Mouse (Mus musculus): ENCODE data around the gene Ube2b.

Gene Ube2b

DNA sequence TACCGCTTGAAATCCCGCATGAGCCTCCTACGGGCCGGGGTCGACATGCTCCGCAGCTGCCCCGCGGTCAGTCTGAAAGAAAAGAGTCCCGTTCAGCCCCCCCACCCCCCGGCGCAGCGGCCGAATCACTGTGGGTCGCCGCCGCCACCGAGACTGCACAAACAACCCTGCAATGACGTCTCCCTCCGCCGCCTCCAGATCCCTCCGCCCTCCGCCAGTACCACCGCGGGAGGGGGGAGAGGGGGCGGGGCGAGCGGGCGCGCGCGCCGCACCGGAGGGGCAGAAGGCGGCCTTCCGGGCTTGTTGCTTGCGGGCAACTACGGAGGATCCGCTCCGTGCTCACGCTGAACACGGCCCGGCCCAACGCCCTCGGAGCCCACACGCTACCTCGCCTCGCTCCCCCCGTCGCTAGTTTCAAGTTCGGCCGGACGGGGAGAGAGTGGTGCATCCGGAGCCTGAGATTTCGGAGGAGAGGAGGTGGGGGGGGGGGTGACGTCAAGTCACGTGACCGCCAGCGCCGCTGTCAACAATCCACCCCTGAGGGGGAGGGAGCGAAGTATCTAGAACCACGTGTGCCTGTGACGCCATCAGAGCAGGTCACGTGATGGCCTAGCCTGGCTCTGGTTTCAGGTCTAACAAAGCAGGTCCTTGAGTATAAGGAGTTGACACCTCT is at the start of gene Ube2b:
Gene Ube2b (minus strand): TSS at position 473 of the 673 bp plus-strand sequence.
- peak; percentile 97 for DNase-seq (ENCODE audit: low read depth, low spot score)

DNA sequence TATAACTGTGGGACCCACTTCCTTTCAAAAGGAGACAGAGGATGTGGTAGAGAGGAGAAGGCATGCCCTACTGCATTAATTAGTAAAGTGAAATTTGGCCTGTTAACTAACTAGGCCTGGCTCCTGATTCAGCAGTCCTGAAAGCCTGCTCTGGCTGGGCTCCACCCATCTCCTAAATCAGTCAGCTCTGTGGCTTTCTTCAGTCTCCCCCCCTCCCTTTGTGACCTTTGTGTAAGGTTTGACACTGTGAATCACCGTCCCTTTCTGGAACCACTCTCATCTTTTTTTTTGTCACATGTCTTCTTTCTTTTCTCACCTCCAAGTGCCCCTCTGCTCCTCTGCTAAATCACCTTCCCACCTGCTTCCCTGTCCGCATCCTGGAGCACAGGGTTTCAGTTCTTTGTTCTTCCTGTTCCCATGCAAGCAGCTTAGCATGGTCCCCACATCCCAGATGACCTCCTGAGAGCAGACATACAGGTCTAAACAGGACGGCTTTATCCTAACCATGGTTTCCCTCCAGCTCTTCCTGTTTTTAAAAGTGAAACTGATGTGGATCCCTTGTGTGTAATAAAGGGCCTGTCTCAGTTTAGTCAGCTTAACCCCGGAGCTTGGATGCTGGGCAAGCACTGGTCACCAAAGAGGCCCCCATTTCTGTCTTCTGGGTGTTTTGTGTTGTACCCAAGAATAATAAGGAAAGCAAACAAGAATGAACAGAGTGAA is 46.0 kb upstream of the Ube2b start:
- DNase-seq (ENCODE audit: low read depth, low spot score), result no peak

DNA sequence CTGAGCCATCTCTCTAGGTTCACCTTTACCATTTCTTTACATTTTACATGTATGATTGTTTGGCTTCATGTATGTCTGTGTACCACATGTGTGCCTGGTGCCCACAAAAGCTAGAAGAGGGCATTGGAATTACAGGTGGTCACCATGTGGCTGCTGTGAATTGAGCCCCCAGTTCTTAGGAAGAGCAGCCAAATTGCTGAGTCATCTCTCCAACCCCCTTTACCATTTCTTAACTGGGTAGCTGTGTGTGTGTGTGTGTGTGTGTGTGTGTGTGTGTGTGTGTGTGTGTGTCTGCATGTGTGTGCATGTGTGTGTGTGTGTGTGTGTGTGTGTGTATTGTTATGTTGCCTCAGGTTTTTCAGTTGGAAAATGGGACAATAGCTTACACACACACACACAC is 43.6 kb upstream of the Ube2b start:
- DNase-seq (ENCODE audit: low read depth, low spot score), result no peak

DNA sequence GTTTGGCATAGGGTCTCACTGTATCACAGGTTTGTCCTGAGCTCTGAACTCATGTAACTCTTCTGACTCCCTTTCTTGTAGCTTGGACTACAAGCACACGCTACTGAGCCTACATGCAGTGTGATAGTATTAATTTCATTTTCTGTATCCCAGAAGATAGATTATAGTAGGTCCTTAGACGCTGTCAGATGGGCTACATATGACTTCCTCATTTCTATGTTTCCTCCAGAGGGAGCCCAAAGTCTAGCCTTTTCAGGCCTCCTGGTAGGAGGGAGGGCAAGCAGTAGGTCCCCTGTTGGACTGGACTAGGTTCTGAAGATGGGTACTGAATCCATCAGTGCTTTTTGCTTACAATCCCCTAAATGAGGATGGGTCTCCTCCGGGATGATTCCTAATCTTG is 42.7 kb upstream of the Ube2b start:
- no peak for DNase-seq (ENCODE audit: low read depth, low spot score)

DNA sequence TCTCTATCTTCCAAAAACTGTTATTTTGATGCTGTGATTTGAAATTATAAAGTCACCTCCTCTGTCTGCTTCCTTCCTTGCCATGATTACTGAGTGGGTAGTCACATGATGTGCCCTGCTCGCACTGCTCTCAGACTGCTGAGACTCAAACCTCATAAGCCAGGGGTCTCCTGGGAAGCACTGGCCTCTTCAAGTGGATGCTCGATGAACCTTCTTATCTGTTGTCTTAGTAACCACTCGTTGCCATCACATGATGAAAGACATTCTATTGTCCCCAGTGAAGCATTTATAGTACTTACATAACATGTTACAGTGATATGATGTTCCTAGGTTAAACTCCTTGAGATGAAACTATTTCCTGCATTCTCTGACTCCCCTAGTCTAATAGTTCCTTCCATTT is 37.1 kb upstream of the Ube2b start:
- DNase-seq (ENCODE audit: low read depth, low spot score), result no peak

DNA sequence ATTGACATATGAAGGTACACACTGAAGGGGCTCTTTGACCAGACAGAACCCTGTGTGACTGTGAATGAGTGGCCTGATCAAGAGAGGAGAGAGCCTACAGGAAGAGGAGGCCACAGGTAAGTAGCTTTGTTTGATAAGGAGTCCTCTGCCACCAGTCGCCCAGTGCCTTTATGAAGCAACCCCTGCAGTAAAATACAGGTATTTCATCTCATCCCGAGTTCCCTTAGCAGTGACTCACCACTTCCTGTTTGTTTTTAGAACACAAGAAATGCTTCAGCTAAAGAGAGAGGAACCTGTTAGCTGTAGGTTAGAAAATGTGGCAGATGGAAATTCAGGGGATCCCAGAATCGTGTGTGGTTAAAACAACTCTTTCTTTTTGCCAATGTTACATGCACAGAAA is 35.3 kb upstream of the Ube2b start:
- DNase-seq (ENCODE audit: low read depth, low spot score), result no peak

DNA sequence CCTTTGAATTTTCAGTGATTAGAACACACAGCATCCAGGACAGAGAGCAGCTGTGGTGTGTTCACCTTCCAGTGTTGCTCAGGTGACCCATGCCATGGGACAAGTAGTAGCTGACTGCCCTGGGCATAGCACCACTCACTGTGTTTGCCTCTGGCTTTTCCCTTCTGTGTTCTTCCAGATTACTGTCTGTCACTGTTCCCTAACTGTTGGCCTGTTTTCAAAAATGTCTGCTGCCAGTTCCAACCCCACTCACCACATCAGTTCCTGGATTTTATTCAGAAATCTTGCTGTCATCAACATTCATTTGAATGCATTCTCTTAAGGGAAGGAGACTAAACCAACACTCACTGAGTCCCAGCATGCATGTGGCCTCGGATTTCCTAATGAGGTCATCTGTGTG is 33.4 kb upstream of the Ube2b start:
- no peak for DNase-seq (ENCODE audit: low read depth, low spot score)

DNA sequence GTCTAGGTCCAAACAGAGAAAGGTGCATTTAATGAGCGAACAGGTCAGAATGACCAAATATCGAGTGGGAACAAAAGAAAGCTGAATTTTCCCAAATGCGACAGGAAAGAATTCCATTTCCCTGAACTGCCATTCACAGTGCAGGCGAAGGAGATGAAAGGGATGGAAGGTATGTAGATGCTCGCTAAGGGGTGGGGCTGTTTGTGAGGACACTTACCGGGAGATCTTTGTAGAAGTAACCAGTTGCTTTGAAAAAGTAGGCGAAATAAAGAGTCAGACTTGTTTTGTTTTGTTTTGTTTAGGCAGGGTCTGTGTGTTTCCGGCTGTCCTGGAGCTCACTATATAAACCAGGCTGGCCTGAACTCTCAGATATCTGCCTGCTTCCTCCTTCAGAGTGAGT is 31.8 kb upstream of the Ube2b start:
- DNase-seq (ENCODE audit: low read depth, low spot score), result no peak

DNA sequence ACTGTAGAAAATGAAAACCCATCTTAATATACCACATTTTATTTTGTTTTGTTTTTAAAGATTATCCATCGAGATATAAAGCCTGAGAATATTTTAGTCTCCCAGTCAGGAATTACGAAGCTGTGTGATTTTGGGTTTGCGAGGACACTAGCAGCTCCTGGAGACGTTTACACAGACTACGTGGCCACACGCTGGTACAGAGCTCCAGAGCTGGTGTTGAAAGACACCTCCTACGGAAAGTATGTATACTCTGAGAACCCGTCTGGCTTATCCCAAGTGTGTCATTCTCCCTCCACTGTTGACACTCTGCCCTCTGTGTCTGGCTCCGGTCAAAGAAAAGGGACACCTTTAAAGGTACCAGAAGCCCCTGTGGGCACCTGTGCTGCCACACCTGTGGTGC is 17.7 kb upstream of the Ube2b start:
- no peak for DNase-seq (ENCODE audit: low read depth, low spot score)

DNA sequence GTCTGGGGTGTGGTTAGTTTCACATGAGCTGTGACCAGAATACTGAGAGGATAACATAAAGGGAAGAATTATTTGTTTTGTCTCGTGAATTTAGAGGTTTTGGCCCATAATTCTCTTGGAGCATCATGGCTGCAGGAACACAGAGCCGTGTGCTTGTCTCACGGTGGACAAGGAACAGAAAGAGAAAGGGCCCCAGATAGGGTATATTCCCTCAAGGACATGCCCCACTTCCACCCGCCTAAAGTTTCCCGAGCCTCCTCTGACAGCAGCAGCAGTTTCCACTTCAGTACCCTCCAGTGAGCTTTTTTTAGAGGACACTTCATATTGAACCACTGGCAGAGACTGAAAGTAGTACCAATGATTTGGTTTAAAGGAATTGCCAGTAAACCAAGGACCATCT is 11.0 kb upstream of the Ube2b start:
- DNase-seq (ENCODE audit: low read depth, low spot score), result no peak

DNA sequence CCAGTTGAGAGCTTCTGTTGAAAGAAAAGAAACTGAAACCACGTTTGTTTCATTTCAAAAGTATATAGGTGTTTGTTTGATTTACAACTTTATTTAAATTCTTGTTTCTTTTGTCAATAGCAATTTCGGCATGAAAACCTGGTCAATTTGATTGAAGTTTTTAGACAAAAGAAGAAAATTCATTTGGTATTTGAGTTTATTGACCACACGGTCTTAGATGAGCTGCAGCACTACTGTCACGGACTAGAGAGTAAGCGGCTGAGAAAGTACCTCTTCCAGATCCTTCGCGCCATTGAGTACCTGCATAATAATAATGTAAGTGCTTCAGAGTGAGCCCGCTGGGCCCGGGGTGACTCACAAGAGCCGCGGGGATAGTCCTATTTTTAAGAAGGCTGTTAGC is 10.4 kb upstream of the Ube2b start:
- DNase-seq (ENCODE audit: low read depth, low spot score), result no peak

DNA sequence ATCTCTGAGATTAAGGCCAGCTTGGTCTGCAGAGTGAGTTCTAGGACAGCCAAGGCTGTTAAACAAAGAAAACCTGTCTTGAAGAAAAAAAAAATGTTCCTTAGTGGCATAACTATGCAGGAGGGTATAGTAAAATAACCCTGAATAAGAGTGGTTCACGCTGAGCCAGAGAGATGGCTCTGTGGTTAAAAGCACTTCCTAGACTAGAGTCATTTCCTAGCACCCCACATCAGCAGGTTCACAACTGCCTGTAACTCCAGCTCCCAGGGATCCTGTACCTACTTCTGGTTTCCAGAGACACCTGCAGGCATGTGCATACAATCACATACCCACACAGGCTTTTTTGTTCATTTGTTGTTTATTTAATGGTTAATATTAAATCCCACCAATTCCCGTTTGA is 5.0 kb upstream of the Ube2b start:
- DNase-seq (ENCODE audit: low read depth, low spot score), result no peak

DNA sequence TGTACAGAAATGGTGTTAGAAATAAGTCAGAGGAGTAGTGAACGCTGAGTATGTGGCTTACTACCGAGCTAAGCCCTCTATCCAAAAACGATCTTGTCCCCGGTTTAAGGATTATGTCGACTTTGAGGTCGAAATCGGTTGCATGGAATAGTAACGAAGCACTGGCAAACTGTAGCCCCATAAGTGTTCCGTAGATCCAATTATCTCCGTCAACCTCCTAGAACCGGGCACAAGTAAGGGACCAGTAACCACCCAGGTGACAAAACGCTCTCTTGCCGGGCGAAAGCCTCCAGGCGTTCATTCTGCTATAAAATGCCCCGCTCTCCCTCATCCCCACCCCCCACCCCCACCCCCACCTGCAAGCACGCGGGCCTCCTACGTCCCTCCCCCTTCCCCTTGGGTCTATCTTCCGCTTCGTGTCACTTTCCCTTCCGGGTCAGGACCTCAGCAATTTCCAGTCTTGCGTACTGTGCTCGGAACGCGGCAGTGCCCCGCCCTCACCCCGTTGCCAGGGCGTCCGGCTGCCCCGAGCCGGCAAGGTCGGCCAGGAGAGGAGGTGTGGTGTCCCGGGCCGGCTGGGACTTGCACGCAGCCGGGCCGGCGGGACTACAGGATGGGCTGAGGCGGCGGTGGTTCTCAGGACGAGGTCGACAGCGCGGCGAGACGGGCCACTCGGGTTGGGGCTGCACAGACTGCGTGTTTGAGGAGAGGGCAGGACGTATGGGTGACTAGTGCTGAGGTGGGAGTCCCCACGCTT is 3.4 kb upstream of the Ube2b start, which contains the start of gene Cdkl3:
Gene Cdkl3 (plus strand): TSS at position 450 of the 757 bp plus-strand sequence.
- DNase-seq (ENCODE audit: low read depth, low spot score), result peak; percentile 89

DNA sequence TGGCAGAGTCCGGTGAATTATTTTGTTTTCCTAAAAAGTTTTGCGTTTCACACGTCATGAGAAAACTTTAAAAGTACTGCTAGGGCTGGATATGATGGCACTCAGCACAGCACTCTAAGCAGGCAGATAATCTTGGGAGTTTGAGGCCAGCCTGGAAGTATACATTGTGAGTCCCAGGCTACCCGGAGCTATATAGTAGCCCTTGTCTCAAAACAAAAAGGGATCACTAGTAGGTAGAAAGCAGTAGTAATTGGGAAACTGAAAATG is 2.9 kb upstream of the Ube2b start:
- DNase-seq (ENCODE audit: low read depth, low spot score), result no peak

DNA sequence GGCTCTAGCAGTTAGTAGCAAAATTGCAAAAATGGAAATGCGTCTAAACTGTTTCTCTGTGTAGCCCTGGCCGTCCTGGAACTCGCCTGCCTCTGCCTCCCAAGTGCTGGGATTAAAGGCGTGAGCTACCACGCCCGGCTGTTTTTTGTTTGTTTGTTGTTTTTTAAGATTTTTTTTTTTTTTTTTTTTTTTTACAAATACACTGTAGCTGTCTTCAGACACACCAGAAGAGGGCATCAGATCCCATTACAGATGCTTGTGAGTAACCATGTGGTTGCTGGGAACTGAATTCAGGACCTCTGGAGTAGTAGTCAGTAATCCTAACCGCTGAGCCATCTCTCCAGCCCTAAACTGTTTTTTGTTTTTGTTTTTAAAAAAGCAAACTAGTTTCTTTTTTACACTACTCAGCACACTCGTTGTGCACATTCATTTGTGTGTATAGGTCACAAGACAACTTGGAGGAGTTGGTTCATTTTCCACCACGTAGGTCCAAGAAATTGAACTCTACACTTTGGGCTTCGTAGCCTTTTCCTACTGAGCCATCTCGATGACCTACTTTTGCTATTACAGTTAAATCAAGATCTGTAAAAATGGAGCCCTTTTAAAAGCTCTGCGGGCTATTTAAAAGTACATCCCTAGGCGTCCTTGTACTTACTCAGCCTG is 2.4 kb upstream of the Ube2b start:
- DNase-seq (ENCODE audit: low read depth, low spot score), result no peak

DNA sequence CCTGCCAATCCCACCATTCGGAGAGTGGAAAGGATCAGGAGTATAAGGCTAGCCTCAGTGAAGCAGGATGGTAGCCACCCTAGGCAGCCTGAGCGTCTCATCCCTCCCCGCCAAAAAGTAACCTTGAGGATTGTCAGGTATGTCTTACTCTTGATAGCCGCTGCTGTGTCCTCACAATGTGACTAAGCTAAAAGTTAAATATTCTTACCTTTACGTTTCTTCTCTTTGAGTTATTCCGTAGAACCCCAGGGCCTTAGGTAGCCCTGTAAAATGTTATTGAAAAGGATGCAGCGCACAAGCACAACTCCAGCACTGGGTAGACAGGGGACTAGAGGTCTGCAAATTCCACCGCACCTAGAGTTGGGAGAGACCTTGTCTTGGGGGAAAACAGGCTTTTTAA is 1.3 kb upstream of the Ube2b start:
- no peak for DNase-seq (ENCODE audit: low read depth, low spot score)

DNA sequence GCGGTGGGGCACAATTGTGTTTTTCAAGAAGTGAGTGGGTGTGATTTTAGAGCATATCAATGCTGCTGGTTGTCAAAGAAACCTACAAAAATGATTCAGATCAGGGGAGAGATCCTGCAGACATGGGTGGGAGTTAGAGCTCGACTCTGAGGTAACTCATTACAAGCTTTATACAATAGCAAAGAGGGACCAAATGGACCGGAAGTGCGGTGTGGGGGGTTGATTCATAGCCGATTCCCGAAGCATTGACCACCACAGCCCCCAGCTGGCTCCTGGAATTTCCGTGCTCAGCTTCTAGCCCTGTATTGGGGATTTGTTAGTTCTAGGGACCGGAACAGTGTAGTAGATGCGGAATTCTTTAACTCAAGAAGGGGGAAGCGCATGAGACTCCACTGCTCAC is 779 bp upstream of the Ube2b start:
- no peak for DNase-seq (ENCODE audit: low read depth, low spot score)

DNA sequence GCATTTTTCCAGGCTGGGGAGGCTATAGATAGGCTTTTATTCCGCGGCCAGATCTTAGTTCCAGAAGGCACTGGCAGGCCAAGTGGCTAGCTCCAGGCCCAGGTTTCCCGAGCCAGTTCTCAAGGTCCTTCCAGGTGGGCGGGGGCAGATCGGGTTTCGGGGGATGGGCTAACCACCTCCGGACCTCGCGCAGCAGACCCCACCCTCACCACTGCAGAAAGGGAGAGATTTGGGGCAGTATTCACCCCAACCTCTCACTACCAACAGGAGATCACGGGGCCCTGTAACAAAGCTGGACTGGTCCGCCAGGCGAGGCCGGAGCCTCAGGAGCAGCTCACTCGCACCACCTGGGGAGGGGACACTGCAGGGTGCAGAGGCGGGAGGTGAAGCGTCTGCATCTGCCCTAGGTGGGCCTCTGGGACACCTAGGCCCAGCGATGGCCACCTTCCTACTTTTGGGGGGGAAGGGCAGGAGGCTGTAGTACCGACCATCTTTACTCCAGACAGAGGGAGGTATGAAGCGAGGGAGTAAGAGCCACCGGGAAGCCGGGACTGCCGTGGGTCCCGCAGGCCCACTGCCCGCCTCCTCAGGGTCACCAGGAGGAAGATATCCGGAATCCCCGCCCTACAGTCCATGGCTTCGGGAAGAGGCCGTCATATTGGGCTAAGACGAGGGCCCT is 812 bp downstream of the Ube2b start:
- no peak for DNase-seq (ENCODE audit: low read depth, low spot score)

DNA sequence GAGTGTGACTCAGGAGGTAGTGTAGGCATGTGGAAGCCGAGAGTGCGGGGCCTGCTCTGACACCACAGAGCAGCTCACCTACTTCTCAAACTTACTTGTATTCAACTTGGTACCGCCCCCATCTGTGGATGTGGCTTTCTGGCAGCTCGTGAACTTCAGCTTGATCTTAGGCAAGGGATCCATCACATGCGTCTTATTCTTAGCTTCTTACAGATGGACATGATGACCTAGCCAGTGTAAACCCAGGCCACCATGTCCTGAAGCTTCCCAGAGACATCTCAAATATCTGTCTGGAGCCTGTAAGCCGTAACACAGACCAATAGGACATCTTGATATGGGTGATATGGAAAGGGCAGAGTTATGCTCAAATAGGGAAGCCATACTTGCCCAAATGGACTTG is 28.9 kb downstream of the Ube2b start:
- no peak for DNase-seq (ENCODE audit: low read depth, low spot score)

DNA sequence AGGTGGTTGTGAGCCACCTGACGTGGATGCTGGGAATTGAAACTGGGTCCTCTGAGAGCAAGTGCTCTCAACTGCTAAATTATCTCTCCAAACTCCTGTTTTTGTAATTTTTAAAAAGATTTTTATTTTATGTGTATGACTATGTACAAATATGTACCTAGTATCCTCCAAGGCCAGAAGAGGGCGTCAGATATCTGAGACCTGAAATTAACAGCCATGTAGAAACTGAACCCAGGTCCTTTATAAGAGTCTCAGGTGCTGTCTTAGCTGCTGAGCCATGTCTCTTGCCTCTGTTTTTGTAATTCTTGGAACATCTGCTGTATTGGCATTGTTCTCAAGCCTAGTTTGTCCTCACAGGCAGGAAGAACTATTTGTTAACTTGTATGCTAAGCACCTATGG is 31.1 kb downstream of the Ube2b start:
- no peak for DNase-seq (ENCODE audit: low read depth, low spot score)

DNA sequence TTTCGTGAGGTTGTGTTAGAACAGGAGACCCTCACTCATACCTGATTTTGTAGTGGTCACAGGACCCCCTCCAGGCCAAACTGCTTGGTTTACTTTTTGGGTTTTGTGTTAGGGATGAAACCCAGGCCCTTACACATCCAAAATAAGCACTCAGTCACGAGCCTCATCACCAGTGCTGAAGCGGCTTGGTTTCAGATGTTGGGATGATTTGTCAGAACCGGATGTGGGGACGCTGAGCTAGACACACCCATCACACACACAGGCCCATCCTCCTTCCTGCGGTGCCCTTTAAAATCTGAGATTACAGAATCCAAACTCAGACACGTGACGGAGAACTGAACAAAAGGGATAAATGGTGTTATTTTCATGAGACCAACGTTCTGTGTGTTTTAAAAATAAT is 31.7 kb downstream of the Ube2b start:
- no peak for DNase-seq (ENCODE audit: low read depth, low spot score)
